Mouse (Mus musculus): ENCODE data around the gene Ano4. TPM values are rescaled to one million over a fixed set of nuclear protein-coding genes. Genes with fewer than 3 reads are reported as not detected.

The Ano4 gene
- 10 to 100 TPM; 17.6 to 19.2 TPM for total RNA-seq (2021)
- long read RNA-seq, partial matches to known transcripts = 2 of 10 reads
- long read RNA-seq, other reads (novel, unspliced or antisense) = 4 of 10 reads

DNA sequence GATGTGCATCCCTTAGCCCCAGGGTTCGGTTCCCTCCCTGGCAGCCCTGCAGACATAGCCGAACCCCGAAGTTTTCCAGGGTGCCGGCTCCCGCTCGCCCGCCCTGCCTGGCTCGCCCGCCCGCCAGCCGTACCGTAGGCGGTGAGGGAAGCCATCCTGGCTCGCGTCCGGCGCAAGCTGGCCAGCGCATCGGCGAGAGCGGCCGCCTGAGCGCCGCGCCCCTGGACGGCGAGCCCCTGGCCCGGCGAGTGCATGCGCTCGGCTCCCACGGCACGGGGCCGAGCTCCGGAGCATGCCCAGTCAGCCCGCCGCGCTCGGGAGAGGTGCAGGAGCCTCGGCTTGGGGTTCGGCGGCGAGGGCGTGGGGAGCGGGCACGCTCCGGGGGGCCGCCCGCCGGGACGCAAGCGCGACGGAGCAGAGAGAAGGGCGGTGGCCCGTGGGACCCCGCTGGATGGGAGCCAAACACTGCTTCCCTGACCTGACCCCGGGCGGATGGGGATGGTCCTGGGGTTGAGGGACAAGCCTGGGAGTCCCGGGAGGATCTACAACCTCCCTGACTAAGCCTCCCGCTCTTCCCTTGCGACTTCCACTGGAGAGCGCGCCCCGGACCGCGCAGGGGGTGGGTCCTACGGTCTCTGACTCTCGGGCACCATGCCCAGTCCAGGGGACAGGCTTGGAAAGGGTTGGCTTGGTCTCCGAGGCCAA is at the start of gene Ano4:
Ano4 (minus strand) TSS at position 272 of the 705 bp plus-strand sequence.
- DNase-seq (ENCODE audit: low spot score in 2 of 2) = peak; percentile 19 to 44

GRCm38 (mm10) chr10:89392687-89393086 is 48.1 kb upstream of the Ano4 start:
- no peak for DNase-seq (ENCODE audit: low spot score in 2 of 2)

GRCm38 (mm10) chr10:89391571-89392163 is 47.1 kb upstream of the Ano4 start:
- no peak for DNase-seq (ENCODE audit: low spot score in 2 of 2)

GRCm38 (mm10) chr10:89386461-89386860 is 41.9 kb upstream of the Ano4 start:
- DNase-seq (ENCODE audit: low spot score in 2 of 2) = no peak

- DNase-seq (ENCODE audit: low spot score in 2 of 2) = peak; percentile 51 to 88
Observed at GRCm38 (mm10) chr10:89383462-89383861, 38.9 kb upstream of the Ano4 start.

DNA sequence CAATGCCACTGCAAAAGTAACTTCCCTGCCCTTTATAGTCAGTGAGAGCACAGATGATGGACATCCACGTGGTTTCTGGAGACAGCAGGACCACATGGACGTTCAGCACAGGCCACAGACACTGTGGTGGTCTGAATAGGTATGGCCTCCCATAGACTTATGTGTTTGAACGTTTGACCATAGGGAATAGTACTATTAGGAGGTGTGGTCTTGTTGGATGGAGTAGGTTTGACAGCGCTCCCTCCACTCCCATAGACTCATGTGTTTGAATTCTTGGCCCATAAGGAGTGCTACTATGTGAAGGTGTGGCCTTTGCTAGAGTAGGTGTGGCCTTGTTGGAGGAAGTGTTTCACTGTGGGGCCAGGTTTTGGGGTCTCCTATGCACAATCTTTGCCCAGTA is 33.2 kb upstream of the Ano4 start:
- no peak for DNase-seq (ENCODE audit: low spot score in 2 of 2)

DNA sequence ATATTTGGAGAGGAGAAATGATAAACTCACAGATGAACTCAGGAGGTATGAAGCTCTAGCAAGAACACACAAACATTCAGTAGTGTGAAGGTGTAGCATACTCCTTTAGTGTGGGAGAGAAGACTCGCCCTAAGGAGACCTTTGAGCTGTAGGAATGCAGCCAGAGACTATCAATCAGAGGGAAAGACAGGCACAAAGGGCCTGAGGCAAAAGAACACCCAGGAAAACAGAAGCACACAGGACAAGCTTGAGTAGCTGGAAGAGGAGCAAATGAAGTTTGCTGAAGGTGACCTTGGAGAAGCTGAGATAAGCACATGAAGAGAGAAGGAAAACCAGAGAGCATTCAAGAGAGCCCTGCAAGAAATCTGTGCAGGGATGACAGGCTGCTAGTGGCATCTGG is 25.5 kb upstream of the Ano4 start:
- DNase-seq (ENCODE audit: low spot score in 2 of 2) = no peak

DNA sequence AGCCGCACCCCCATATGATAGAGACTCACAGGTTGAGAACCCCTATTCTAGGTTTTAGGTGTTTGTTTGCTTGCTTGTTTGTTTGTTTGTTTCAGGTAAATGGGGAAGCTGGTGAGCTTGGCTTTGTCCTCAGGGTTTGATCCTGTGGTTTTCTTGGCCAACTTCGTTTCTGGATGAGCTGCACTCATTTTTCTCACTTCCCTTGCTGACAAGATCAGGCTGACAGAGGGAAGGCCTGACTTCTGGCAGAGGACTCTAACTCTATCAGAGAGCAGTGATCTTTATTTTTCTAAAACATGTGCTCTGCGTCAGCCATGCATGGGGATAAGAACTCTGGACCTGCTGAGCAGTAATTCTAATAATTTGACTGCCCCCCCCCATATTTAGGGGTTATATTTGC is 14.4 kb upstream of the Ano4 start:
- DNase-seq (ENCODE audit: low spot score in 2 of 2) = no peak

DNA sequence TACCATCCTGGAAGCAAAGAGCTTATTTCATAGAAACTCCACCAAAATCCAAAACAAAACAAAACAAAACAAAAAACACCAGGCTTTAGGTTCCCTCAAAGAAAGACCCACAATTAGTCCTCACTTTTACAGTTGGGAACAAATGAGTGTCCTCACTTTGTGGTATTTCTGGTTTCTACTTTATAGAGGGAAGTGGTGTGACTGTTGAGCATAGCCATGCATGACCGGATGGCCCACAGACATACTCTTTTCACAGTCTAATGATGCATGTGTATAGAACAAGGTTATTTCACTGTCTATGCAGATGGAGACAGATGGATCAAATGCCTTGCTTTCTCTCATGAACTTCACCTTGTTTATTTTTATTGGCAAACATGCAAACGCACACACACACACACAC is 10.1 kb upstream of the Ano4 start:
- DNase-seq (ENCODE audit: low spot score in 2 of 2) = no peak

DNA sequence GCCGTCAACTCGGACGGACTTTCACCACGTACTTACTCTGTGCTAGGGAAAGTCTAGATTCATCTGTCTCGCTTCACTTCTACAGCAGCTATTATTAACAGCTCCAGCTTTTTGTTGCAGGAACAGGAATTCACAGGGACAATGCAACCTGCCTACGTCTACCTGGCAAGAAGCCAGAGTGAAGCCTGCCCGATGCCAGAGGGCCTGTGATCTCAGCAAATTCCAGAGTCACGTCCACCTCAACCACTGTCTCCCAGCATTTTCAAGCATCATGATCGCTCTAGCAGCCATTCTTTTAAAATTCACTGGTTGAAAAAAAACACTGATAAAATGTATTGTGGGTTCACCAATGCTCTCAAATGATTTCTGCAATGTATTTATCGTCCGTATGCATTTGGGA is 6.9 kb upstream of the Ano4 start:
- DNase-seq (ENCODE audit: low spot score in 2 of 2) = no peak

DNA sequence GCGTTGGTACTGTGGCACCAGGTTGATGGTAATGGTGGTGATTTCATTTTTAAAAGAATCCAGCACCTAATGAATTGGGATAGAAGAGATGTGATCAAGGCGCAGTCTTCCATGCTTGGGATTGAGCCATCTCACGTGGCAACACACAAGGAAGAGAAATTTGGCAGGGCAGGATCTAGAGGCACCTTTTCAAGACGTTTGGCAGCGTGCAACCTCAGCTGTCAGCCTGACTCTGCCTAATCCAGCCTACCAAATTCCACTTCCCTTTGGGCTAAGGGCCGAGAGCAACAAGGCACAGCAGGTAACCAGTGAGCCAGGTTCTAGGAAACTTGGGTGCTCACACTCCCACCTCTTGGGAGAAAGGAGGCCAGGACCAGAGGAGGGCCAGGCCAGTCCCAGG is 1.0 kb upstream of the Ano4 start:
- DNase-seq (ENCODE audit: low spot score in 2 of 2) = no peak

DNA sequence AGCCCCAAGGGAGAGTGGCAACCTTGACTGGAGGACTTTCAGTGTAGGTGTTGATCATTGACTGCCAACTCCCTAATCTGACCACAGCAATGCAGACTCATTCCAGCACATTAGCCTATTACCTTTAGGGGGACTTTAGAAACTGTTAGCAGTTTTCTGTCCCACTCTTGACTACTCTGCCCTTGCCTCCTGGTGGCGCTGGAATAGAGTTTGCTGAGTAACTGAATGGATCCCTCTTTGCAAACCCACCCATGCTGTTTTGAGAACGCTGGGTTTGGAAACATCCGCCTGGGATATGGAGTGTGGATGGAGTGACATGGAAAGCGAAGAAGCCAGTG is 603 bp upstream of the Ano4 start:
- DNase-seq (ENCODE audit: low spot score in 2 of 2) = no peak

- no peak for DNase-seq (ENCODE audit: low spot score in 2 of 2)
Observed at GRCm38 (mm10) chr10:89344132-89344490, 451 bp downstream of the Ano4 start.

DNA sequence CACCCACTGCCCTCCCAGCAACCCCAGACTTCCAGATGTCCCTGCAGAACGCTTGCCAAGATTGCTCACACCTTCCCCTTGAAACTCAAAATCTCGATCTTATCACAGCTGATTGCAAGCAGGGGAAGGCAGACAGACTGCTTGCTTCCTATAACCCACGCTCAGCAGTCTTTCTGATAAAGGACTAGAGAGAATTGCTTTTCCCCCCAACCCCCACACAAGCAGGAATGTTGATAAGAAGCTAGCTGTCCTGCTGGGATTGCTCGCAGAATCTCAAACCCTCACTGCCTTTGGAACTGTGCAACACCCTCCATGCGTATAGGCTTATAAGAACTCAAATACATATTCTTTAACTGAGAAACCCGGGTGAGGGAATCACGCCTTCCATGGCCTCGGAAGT is 846 bp downstream of the Ano4 start:
- peak in 1 of 2 experiments; percentile 27 for DNase-seq (ENCODE audit: low spot score in 2 of 2)

DNA sequence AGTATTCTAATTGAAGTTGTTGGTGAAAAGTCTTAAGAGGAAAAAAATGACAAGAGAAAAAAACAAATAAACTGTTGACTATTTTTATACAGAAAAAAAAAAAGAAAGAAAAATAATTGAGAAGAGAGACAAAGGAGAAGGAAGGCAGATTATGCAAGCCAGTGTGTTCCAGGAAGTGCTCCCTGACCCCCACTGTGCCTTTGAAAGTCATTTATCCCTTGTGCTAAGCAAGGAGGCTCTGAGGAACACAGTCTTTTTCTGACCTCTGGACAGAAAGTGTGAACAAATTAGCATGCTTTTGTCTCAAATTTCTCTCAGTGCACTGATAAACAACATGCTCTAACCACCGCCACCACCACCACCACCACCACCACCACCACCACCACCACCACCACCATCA is 14.3 kb downstream of the Ano4 start:
- no peak for DNase-seq (ENCODE audit: low spot score in 2 of 2)

DNA sequence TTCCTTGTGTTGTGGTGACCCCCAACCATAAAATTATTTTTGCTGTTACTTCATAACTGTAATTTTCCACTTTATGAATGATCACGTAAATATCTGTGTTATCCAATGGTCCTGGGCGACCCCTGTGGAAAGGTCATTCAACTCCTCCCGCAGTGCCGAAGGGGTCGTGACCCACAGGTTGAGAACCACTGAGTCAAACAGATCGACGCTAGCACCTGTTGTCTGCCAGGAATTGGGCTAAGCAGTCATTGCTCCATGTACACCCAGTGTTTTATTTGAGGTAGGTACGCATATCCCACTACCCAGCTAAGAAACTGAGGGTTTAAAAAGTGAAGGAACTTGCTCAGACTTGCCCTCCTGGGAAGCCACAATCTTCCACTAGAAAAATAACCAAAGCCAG is 14.8 kb downstream of the Ano4 start:
- no peak for DNase-seq (ENCODE audit: low spot score in 2 of 2)

GRCm38 (mm10) chr10:89328876-89329275 is 15.7 kb downstream of the Ano4 start:
- DNase-seq (ENCODE audit: low spot score in 2 of 2) = no peak

DNA sequence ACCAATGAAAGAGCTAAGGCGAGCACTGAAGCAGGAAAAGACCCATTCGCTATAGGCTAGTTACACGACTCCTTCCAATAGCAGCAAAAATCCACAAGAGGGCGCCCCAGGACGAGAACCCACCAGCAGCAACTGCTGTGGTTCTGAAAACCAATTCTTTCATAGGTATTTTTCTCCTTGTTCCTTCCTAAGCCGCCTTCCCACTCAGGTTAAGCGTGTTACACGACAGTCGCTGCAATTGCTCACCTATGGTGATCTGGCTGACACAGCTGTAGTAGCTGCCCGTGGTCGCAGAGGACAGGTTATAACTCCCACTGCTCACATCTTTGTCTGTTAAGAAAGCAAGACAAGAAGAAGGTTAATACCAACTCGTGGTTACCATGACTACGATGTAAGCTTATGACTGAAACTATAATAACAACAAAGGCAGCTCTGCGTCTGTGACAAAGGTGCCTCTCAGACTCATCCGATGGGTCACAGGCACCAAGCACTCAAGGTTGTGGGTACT is 17.5 kb downstream of the Ano4 start:
- DNase-seq (ENCODE audit: low spot score in 2 of 2) = peak; percentile 66 to 86

- no peak for DNase-seq (ENCODE audit: low spot score in 2 of 2)
Observed at GRCm38 (mm10) chr10:89326383-89326782, 18.2 kb downstream of the Ano4 start.

- no peak for DNase-seq (ENCODE audit: low spot score in 2 of 2)
Observed at GRCm38 (mm10) chr10:89307566-89307965, 37.0 kb downstream of the Ano4 start.

DNA sequence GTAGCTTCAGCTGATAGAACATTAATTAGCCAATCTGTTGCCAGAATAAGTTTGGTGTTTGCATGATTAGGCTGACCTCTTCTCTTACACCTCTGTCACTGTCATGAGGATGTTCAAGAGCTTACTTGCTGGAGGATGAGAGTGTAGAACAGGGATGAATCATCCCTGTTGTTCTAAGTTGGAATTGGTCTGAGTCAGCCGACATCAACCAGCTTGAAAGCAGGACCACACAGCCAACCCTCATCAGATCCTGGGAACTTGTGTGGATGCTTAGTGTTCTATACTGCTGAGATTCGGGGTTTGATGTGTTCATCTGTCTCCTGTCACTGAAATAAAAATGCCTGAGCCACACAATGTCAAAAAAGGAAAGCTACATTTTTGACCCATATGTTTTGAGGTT is 44.2 kb downstream of the Ano4 start:
- no peak for DNase-seq (ENCODE audit: low spot score in 2 of 2)

DNA sequence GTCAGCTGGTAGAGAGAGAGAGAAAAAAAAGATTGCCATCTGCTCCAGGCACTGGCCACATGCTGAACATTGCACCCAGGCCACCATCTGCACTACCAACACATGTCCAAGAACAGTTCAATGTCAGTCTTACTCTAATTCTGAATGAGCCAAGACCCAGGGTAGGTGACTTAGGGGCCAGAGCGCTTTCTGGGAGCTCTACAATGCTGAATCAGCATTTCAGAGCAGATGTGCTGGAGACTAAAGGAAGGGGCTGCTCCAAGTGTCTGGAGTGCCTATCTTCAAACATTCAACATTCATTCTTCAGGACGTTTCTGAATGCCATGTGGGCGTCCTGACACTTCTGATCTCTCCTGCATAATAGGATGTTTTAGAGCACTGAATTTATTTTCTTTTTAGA is 51.8 kb downstream of the Ano4 start:
- DNase-seq (ENCODE audit: low spot score in 2 of 2) = no peak

GRCm38 (mm10) chr10:89290698-89291097 is 53.9 kb downstream of the Ano4 start:
- no peak for DNase-seq (ENCODE audit: low spot score in 2 of 2)
